Mouse (Mus musculus) embryo, embryonic 11.5 days (tissue): ENCODE measurements around the gene AL731706.1.
"Not testable (repeated sequence)": the region's sequence is repeated elsewhere in the genome, so short reads cannot be mapped to it uniquely, and the experiment has no call there.

Source experiments
- DNase-seq: peaks from one replicate; pipeline ENCODE4 v3.0.0-alpha.2; 2012; ENCODE audit warnings: low read depth, low spot score

The AL731706.1 gene

DNA sequence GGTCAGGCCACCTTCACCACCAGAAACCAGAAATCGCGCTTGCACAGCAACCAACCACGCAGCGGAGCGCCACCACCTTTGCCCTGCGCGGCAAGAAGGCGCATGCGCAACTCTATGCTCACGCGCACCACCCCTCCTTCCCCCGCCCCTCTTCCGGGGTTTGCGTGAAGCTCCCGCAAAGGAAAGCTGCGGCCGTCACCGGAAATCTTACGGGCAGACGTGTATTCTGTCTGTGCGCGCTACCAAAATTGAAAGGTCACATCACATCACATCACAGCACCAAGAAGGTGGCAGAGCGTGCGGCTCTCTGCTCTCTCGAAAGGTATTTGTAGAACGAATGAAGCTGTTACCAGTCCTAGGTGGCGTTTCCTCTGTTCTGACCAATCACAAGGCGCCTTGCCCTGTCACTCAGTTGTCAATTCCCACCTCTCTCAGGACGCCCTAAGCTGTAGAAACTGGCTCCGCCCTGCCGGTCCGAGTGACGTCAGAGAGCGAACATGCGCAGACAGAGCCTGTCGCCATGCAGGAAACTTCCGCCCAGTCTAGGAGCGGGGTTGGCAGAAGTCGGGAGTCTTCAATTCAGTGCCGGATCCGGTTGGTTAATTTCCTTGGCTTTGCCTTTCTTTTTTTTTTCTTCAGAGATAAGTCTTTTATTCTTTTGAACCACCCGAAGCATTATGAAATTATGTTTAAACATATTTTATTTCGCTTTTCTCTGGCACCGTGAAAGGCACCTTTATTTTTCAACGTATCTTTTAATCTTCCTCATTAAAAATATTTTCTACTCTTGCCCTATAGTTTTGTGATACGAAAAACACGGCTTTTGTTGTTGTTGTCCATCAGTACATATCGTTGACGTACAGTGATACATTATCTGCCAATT is at the start of gene AL731706.1, which contains the start of the genes Slx4ip and Mkks:
AL731706.1 (minus strand) TSS at position 322 of the 883 bp plus-strand sequence.
Slx4ip (plus strand) TSS at position 151 of the 883 bp plus-strand sequence.
Mkks (minus strand) TSS at position 322 of the 883 bp plus-strand sequence.
- DNase-seq = peak; percentile 99

DNA sequence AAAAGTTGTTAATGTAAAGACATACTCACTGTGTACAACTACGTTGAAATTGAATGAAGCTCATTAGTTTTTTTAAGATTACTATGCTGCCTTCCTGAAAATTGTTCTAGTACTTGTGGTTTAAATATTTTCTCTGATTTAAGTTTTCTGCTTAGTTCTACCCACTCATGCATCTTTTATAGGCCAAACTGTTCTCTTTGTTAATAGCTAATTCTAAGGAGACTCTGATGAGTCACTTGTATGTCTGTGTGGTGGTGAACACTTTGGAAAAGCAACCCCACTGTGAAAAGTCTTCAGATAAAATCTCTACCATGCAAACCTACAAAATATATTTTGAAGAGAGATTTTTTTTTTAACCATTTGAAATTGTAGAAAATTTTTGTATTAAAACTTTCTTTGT is 47.1 kb upstream of the AL731706.1 start:
- DNase-seq = no peak

DNA sequence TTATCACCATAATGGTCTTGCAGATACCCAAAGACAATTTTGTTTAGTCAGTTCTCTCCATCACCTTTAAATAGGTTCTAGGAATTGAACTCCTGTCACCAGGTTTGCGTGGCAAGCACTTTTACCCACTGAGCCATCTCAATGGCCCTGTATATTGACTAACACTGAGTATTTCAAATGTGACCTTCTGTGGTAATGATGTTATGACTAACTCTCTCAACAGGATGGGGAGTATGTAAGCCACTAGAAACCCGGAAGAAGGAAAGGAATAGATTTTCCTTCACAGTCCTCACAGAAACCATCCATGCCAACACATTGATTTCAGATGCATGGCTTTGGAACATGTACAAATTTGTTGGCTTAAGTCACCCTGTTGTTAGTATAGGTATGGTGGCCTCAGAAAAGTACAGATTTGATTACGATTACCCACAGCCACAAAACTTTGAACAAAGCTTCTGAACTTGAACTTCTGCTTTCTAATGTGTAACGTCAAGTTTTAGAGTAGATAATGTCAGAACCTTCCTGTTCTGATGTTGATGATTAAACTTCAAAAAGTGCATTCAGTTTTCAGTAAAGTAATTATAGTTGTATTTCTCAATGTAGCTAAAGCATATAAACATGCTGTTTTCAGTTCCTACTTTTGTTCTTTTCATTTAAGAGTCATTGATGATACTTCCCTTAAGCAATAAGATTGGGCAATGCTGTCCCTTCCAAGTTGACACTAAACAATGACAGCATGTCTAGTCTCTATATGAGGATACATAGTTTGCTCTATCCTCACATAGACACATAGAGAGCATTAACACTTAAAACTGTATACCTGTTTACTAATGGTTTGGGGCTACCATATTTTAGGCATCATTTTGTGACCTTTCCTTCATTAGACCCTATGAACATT is 45.5 kb upstream of the AL731706.1 start:
- DNase-seq = no peak

DNA sequence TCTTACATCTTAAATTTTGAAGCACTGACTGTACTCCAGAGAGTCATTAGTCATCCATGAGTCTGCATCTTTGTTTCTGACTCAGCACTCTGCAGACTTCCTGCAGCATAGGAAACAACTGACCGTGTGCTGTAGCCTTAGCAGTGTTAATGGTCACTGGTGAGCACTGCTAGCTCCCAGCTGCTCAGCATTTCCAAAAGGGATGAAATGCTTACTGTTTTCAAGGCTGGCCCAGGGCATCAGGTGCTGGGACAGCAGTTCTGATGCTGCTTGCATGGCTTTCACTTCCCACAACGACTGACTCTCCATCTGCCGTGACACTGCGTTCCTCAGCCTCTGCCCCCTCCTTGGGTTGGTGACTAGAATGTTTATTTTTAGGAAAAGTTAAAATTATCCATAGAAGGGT is 29.8 kb upstream of the AL731706.1 start:
- DNase-seq = no peak

DNA sequence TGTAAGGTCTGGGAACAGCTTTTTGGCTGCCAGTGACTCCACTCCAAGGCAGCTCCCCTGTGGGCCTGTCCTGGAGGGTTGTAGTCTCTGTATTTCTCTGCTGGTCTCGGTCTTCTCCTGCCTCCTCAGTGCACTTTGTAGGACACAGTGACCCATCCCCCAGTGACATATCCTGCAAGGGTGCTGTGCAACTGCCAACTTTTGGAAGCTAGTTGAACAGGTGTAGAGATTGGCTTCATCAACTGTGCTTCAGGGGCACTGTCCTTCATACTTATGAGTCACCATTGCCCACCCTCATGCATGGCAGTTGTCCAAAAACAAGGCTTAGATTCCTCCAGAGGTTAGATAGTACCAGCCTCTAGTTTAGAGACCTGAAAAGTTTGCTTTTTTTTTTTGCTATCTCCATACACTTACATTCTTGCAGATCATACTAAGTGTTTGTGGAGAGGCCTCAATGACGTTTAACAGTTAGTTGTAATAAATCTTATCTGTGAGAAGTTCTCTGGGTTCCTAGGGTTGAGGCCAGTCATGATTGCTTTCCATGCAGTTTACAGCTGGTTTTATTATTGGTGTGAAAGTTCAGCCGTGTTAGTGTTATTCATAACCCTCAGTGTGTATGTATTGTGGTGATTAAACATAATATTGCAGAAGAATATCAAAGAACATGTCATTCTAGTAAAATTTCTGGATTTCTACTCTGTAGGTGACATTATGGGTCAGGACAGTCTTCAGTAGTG is 29.2 kb upstream of the AL731706.1 start:
- DNase-seq = no peak

DNA sequence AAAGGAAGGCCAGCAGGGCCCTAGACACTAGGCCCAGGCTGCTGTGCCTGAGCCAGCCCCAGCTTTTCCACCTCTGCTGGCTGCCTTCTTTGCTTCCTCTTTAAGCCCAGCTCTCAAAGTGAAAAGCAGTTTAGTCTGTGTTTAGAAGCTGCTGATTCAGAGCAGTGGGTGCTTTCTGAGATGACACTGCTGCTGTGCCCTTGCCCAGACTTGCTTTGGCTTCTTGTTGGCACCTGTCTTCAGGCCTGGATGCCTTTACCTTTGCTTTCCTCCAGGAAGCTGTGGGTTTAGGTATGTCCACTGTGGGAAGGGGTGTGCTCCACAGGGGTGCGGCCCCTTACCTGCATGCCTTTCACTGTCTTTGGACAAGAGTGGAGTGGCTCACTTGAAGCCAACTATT is 28.2 kb upstream of the AL731706.1 start:
- no peak for DNase-seq

DNA sequence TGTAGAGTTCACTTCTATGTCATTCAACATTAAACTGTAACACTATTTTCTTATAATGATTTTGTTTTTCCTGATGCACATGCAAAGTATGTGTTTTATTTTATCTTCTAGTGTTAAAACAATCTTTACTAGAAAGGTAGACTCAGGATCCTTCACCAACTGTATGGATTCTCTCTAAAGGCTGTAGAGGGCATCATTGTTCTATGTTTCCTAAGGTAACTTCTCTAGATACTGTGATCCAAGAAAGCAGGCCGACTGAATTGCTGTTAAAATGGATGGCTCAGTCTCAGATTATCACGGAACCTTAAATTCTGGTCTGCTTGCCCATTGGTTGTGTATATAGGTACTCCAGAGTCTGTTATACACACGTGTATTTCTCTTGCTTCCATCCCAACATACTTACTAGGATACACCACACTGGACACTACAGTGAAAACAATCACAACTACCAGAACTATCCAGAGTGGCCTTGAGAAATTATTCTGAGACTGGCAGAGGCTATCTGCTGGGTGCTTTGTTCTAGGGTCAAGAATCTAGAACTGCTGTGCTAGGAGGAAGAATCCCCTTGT is 23.2 kb upstream of the AL731706.1 start:
- DNase-seq = no peak

DNA sequence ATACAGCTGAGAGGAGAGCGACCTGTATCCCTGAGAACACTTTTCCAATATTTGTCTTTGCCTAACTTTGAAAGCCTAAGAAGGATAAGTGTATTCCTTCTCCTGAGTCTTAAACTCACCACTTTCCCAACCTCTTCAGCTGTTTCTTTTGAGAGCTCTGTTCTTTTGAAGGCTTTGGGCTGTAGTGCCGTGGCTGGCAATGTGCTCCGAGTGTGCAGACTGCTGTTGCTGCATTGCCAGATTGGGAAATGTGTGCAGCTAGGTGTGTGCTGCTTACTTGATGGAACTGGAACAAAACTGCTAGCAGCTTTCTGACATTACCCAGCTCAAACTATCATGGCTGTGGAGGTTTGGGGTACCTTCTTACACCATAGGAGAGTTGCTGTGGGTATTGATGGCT is 21.8 kb upstream of the AL731706.1 start:
- no peak for DNase-seq

DNA sequence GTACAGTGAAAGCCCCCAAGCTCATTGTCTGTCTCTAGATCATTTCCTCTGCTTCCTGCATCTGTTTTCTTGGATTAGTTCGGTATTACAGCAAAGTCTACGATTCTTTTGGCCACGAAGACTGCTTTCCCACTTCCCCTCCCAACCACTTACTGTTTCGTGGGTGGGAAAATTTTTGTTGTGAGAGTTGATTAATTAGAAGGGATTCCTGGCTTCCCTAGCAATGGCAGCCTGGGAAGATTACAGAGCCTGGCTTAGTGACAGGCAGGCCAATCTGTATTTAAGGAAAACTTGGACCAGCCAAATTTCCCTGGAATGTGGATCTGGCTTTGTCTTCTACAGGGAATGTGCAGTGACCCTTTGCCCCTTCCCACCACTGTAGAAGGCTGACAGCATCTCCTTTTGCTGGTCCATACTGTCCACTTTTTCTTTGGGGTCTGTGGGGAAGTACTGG is 20.8 kb upstream of the AL731706.1 start:
- no peak for DNase-seq

DNA sequence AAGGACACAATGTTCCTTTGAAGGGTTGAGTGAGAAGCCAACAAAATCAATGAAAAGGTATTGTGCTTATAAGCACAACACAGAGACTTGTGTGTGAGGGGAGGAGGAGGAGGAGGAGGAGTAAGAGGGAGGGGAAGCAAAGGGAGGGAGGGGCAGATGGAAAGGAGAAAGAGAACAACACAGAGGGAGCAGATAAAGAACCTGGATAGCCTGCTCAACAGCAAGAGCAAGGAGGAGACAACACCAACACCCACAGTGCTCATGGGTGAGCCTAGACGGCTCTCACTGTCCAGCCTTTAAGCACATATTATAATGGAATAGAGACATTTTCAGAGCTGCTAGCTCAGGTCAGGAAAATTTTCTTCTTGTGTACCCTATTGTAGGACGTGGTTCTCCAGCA is 18.1 kb upstream of the AL731706.1 start:
- no peak for DNase-seq

DNA sequence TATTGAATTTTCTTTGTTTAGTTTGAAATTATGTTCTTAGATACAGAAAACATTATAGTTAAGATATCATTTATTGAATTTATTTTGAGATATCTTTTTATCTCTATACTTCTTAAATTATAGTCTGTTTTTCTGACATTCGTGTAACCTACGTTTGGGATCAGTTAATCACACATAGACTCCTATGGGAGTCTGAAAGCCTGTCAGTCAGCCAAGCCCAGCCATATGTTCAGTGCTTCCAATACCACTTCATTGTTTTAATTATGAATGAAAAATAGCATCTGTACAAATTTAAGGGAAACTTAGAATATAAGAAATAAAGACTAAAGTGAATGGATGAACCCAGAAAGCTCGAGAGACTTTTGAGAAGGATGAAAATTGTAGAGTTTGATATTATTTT is 17.4 kb upstream of the AL731706.1 start:
- DNase-seq = no peak

DNA sequence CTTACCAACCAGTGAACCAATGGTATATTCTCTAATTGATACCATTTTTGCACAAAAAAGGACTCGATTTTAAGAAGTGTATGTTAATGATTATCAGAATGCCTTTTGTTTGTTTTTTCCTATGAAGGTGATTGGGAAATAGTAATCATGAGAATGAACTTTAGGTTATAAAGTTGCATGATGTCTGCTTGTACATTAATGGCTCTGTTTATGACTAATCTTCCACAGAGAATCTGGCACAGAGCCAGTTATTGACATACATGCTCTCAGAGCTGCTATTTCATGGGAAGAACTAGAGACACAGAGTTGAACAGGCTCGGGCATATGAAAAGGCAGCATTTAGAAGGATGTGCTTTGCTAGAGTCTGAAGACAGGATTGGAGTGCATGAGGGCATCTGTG is 4.9 kb upstream of the AL731706.1 start:
- no peak for DNase-seq

DNA sequence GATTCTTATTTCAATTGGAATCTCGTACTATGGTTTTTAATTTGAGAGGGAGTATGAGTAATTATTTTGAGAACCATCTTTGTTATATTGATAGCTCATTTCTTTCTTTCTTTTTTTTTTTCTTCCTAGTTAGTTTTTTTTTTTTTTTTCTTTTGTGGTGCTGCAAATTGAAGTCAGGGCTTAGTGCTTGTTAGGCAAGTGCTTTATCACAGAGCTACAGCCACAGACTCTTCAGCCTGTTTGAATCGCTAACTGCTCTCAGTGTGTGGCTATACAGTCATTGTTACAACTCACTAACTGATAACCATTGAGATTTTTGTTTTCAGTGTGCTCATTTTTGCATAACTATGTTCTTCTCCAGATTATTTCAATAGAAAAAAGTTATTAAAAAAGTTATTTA is 3.3 kb upstream of the AL731706.1 start:
- DNase-seq = no peak

DNA sequence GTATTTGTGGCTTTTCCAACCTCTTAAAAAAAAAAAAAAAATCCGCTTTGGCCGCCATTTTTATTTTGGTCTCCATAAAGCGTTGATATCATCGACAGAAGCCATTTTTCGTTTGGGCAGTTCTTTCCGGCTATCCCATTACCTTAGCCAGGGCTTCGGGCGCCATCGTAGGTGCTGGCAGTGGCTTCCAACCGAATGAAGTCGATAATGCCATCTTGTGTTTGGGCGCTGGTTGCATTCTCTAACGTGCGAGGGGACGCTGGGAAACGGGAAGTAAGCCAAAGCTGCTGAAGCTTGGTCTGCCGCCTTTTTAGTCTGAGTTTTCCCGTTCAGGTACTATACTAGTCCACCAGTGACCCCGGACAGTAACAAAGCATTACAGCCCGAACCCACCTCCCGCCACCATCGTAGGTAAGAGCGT is 772 bp upstream of the AL731706.1 start:
- peak; percentile 91 for DNase-seq

DNA sequence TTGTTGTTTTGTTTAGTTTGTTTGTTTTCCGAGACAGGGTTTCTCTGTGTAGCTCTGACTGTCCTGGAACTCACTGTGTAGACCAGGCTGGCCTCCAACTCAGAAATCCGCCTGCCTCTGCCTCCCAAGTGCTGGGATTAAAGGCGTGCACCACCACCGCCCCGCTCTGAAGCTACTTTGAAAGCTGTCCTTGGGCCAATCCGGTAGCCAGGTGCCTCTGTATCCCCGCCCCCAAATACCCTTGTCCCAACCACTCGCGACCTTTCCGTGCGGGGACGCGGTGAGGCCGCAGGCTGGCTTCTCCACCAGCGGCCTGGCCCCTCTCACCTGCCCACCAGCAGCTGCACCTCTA is 497 bp downstream of the AL731706.1 start:
- not testable (repeated sequence) for DNase-seq

DNA sequence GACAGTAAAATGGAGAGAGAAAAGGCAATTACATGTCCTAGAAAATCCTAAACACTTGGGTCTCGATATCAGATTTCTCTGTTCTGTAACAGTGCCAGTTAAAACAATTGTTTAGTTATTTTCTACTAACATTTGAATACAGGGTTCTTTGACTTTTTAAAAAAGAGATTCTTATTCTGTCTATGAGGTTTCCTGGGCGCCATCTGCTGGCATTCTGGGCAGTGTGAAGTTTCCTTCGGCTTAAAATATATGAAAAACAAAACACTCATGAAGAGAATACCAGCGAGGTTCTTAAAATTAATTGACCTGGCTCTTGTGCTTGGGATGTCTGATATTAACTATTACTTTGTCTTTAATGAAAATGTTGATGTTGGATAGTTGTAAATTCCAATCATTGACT is 4.3 kb downstream of the AL731706.1 start:
- DNase-seq = no peak

DNA sequence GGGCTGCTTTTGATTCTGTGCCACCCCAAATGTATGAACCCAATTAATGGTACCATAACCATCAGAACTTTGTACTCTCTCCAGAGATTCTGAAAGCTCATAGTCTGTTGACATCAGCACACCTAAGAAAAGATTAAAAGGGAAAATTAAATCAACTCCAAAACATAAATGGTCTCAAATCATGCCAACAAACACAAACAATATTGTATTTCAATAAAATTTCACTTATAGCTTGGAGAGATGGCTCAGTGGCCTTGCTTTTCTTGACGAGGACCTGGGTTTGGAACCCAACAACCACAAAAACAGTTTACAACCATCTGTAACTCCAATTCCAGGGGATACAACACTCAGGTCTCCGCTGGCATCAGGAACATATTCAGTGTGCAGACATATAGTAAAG is 5.6 kb downstream of the AL731706.1 start, which contains the start of gene AL731706.2:
AL731706.2 (minus strand) TSS at position 101 of the 400 bp plus-strand sequence.
- DNase-seq = no peak

DNA sequence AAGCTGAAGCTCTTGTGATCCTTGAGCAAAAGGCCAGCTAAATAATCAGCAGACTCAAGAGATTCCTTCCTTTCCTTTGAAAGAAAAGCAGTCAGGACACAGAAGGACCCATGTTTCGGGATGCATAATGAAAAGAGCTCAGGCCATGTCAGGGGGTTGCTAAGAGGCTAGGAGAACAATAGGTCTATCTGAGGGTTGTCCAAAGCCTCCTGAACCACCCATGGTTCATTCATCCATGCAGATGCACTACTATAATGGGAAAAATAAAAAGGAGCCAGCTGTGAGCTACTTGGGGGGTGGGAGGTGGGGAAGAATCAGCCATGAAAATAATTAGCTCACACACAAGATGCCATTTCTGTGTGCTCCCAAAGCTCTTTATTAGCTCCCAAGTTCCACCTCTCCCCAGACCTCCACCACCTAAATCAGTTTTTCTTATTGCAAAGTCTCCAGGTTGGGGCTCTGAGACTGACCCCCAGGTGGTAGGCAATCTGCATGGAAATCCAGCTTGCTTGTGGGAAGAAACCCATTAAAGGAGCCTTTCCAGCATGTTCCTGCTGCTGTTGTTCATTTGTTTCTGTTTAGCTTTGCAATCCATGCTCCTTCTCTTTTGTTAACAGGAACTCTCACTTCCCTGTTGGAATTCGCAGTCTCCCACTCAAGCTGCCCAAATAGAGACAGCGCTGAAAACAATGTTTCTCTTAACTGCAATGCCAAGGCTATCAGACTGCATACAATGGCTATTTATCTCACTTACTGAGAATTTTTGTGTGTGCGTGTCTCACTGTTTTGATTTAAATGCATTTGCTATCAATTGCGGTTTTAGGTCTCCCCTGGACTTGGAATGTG is 36.4 kb downstream of the AL731706.1 start:
- no peak for DNase-seq

DNA sequence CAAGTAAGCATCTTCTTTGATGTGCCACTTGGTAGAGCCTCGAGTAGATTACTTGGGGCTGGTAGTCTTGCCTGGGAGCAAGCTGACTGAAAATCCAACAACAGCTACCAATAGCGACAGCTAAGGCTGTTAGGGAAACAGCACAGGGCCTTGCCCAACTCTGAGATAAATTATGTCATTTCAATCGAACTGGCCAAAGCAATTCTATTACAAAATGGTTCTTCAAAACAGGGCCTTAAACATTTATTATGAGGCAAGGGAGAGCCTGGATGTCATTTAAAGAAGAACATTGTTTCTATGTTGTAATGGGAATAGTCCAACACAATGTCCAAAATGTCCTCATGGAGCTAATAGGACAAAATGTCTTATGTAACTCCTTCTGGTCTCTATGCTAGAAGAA is 40.8 kb downstream of the AL731706.1 start:
- no peak for DNase-seq

DNA sequence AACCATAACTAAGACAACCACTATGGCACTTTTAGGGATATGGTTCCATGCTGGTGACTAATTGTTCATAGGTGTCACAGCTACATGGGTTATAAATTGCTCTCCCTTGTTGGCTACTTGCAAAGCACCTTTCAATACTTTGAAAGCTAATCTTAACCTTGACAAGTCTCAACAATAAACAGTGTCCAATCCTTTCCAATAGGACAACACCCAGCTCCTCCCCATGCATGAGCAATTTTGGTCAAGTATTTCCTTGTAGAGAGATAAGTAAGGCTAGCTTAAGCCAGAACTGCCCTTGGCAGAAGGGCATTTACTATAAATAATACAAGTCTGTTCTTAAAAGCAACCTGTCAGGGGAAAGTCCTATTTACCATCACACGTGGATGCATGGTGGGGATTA is 53.2 kb downstream of the AL731706.1 start:
- no peak for DNase-seq
